Mouse (Mus musculus): Measurements from ENCODE around the gene Katnal1.
A peak's percentile ranks its signal among the peaks of the same experiment; 100 is the strongest.

Katnal1 gene

GRCm38 (mm10) chr5:148927717-148928223 is 1.4 kb downstream of the Katnal1 start:
- no peak for DNase-seq (ENCODE audit: low read depth)

- no peak for DNase-seq (ENCODE audit: low read depth)
Measured at GRCm38 (mm10) chr5:148924586-148924985, 4.5 kb downstream of the Katnal1 start.

GRCm38 (mm10) chr5:148924051-148924450 is 5.1 kb downstream of the Katnal1 start:
- DNase-seq (ENCODE audit: low read depth), result no peak

GRCm38 (mm10) chr5:148923408-148923807 is 5.7 kb downstream of the Katnal1 start:
- no peak for DNase-seq (ENCODE audit: low read depth)

GRCm38 (mm10) chr5:148922773-148923172 is 6.3 kb downstream of the Katnal1 start:
- no peak for DNase-seq (ENCODE audit: low read depth)

- no peak for DNase-seq (ENCODE audit: low read depth)
Measured at GRCm38 (mm10) chr5:148918049-148918448, 11.1 kb downstream of the Katnal1 start.

- no peak for DNase-seq (ENCODE audit: low read depth)
Measured at GRCm38 (mm10) chr5:148916775-148917174, 12.3 kb downstream of the Katnal1 start.

GRCm38 (mm10) chr5:148912262-148912661 is 16.9 kb downstream of the Katnal1 start:
- DNase-seq (ENCODE audit: low read depth), result no peak

GRCm38 (mm10) chr5:148910066-148910465 is 19.1 kb downstream of the Katnal1 start:
- DNase-seq (ENCODE audit: low read depth), result no peak

GRCm38 (mm10) chr5:148909402-148909801 is 19.7 kb downstream of the Katnal1 start:
- peak; percentile 42 for DNase-seq (ENCODE audit: low read depth)

GRCm38 (mm10) chr5:148909057-148909395 is 20.1 kb downstream of the Katnal1 start:
- DNase-seq (ENCODE audit: low read depth), result no peak

- no peak for DNase-seq (ENCODE audit: low read depth)
Measured at GRCm38 (mm10) chr5:148908191-148909056, 20.7 kb downstream of the Katnal1 start.

GRCm38 (mm10) chr5:148906305-148906704 is 22.8 kb downstream of the Katnal1 start:
- DNase-seq (ENCODE audit: low read depth), result no peak

- DNase-seq (ENCODE audit: low read depth), result peak; percentile 68
Measured at GRCm38 (mm10) chr5:148904846-148905245, 24.3 kb downstream of the Katnal1 start.

- DNase-seq (ENCODE audit: low read depth), result no peak
Measured at GRCm38 (mm10) chr5:148899361-148899760, 29.8 kb downstream of the Katnal1 start.

- DNase-seq (ENCODE audit: low read depth), result no peak
Measured at GRCm38 (mm10) chr5:148897941-148898417, 31.1 kb downstream of the Katnal1 start.

GRCm38 (mm10) chr5:148897069-148897702 is 31.9 kb downstream of the Katnal1 start:
- no peak for DNase-seq (ENCODE audit: low read depth)

GRCm38 (mm10) chr5:148896515-148896914 is 32.6 kb downstream of the Katnal1 start:
- no peak for DNase-seq (ENCODE audit: low read depth)

GRCm38 (mm10) chr5:148895833-148896232 is 33.3 kb downstream of the Katnal1 start:
- peak; percentile 15 for DNase-seq (ENCODE audit: low read depth)

- peak; percentile 39 for DNase-seq (ENCODE audit: low read depth)
Measured at GRCm38 (mm10) chr5:148895034-148895433, 34.1 kb downstream of the Katnal1 start.

GRCm38 (mm10) chr5:148890237-148890636 is 38.9 kb downstream of the Katnal1 start:
- no peak for DNase-seq (ENCODE audit: low read depth)

GRCm38 (mm10) chr5:148888032-148888431 is 41.1 kb downstream of the Katnal1 start:
- DNase-seq (ENCODE audit: low read depth), result no peak
